Mouse (Mus musculus) thymus, adult 2 months (tissue): Measurements from ENCODE around the gene Nmur1. TPM values are rescaled to one million over a fixed set of nuclear protein-coding genes. Genes with fewer than 3 reads are reported as not detected.

Experiments used
- DNase-seq: peaks from one replicate; pipeline ENCODE4 v3.0.0; 2021
- H3K27ac ChIP-seq: fragments of 200-500 bp; 2 replicates; pipeline ENCODE4 v1.5.1; 2012; ENCODE audit warnings: low read length, control low read depth; ENCODE audit not compliant: control insufficient read depth, insufficient read depth
- H3K27me3 ChIP-seq: fragments of 200-500 bp; 2 replicates; pipeline ENCODE4 v1.6.1; 2012; ENCODE audit warnings: mild to moderate bottlenecking, low read length, moderate library complexity, mixed read lengths; ENCODE audit not compliant: control insufficient read depth, insufficient read depth
- H3K36me3 ChIP-seq: fragments of 200-500 bp; 2 replicates; pipeline ENCODE4 v1.6.1; 2012; ENCODE audit warnings: mild to moderate bottlenecking, low read length, moderate library complexity; ENCODE audit not compliant: control insufficient read depth, insufficient read depth
- H3K4me1 ChIP-seq: fragments of 200-500 bp; replicated peaks from 2 replicates; pipeline ENCODE4 v1.6.1; 2012; ENCODE audit warnings: low read length; ENCODE audit not compliant: control insufficient read depth, insufficient read depth
- H3K4me3 ChIP-seq: fragments of 200-500 bp; 2 replicates; pipeline ENCODE4 v1.5.1; 2012; ENCODE audit warnings: mild to moderate bottlenecking, low read length, control low read depth, moderate library complexity; ENCODE audit not compliant: control insufficient read depth, insufficient read depth
- CTCF ChIP-seq: fragments of 200-500 bp; IDR thresholded peaks from 2 replicates; pipeline ENCODE4 v1.5.1; 2012; ENCODE audit warnings: mild to moderate bottlenecking, control low read depth, low read length, moderate library complexity, borderline replicate concordance; ENCODE audit not compliant: control insufficient read depth, poor library complexity, insufficient read depth; ENCODE audit errors: extremely low read depth
- POLR2A ChIP-seq: fragments of 200-500 bp; IDR thresholded peaks from 2 replicates; pipeline ENCODE4 v1.6.1; 2012; ENCODE audit warnings: mild to moderate bottlenecking, low read length, control low read depth, moderate library complexity; ENCODE audit not compliant: control insufficient read depth, poor library complexity, insufficient read depth; ENCODE audit errors: extremely low read depth
- WGBS: fragments of 180-500 bp; shearing (Covaris S2); methylation state at CpG from one replicate; pipeline ENCODE4 v1.1.7; 2018; 5-methylcytosine and 5-hydroxymethylcytosine counted together
- polyA plus RNA-seq: library from polyadenylated mRNA; depleted of rRNA; stranded (reverse); fragments of >200 nt; gene quantifications from 2 replicates; pipeline ENCODE4 v1.2.3, GENCODE M21; 2012

Nmur1 gene
- polyA plus RNA-seq, 1 experiment, result 0.44 TPM

GRCm38 (mm10) chr1:86404834-86405233, 21.2 kb downstream of the Nmur1 start:
- H3K4me1 ChIP-seq, result peaks cover 8% of the 10 kb centered on the region
- no peaks in the 10 kb centered on the region for H3K36me3 ChIP-seq
- H3K27me3 ChIP-seq, result no peaks in the 10 kb centered on the region
- WGBS, result 68% methylated on average over 5 of the region's 5 CpGs
- no peak overlapping the region for H3K27ac ChIP-seq
- DNase-seq, result peak; percentile 50
- no peak overlapping the region for H3K4me3 ChIP-seq
- TF ChIP-seq CTCF (peak; percentile 71; the same call in 1 of the 2 replicates), POLR2A (no peak)

- Histone ChIP-seq H3K4me3 (no peak overlapping the region), H3K27me3 (no peaks in the 10 kb centered on the region), H3K36me3 (no peaks in the 10 kb centered on the region), H3K4me1 (peaks cover 7% of the 10 kb centered on the region), H3K27ac (no peak overlapping the region)
- DNase-seq, result no peak
- TF ChIP-seq CTCF (no peak), POLR2A (no peak)
- 58% methylated on average over 8 of the region's 8 CpGs for WGBS
These were observed 25.8 kb downstream of the Nmur1 start for GRCm38 (mm10) chr1:86400096-86400754.

GRCm38 (mm10) chr1:86399322-86399721, 26.7 kb downstream of the Nmur1 start:
- no peak overlapping the region for H3K27ac ChIP-seq
- TF ChIP-seq CTCF, result no peak
- no peak for TF ChIP-seq POLR2A
- H3K4me1 ChIP-seq, result peaks cover 14% of the 10 kb centered on the region
- no peaks in the 10 kb centered on the region for H3K36me3 ChIP-seq
- no peaks in the 10 kb centered on the region for H3K27me3 ChIP-seq
- 40% methylated on average over 3 of the region's 3 CpGs for WGBS
- no peak overlapping the region for H3K4me3 ChIP-seq
- DNase-seq, result no peak

DNA sequence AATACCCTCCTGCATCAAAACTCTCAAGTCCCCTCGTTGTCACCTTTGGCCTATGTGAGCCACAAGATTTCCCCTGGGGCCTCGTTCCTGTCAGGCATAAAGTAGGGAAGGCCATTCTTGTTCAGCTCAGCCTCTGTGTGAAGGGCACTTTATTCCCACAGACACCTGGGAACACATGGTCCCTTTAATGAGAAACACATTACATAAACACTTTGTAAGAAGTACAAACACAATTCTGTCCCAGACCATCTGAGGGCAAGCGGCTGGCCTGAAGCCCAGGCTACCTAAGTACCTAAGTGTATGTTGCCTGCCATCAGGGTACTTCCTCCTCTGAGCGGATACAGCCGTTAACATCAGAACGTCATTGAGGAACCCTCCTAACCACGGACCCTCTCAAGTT, 27.8 kb downstream of the Nmur1 start:
- H3K27ac ChIP-seq, result peak overlapping the region; percentile 17; the same call in 1 of the 2 replicates
- H3K27me3 ChIP-seq, result no peaks in the 10 kb centered on the region
- DNase-seq, result no peak
- H3K36me3 ChIP-seq, result no peaks in the 10 kb centered on the region
- no peak overlapping the region for H3K4me3 ChIP-seq
- TF ChIP-seq POLR2A (no peak), CTCF (no peak)
- H3K4me1 ChIP-seq, result peaks cover 18% of the 10 kb centered on the region
- WGBS, result 30% methylated on average over 7 of the region's 7 CpGs

GRCm38 (mm10) chr1:86397621-86398020, 28.4 kb downstream of the Nmur1 start:
- H3K27me3 ChIP-seq, result no peaks in the 10 kb centered on the region
- H3K27ac ChIP-seq, result no peak overlapping the region
- no peak overlapping the region for H3K4me3 ChIP-seq
- no peaks in the 10 kb centered on the region for H3K36me3 ChIP-seq
- WGBS, result 92% methylated on average over 8 of the region's 8 CpGs
- DNase-seq, result no peak
- peaks cover 20% of the 10 kb centered on the region for H3K4me1 ChIP-seq
- TF ChIP-seq CTCF (no peak), POLR2A (no peak)

- H3K27ac ChIP-seq, result no peak overlapping the region
- H3K27me3 ChIP-seq, result no peaks in the 10 kb centered on the region
- peaks cover 24% of the 10 kb centered on the region for H3K4me1 ChIP-seq
- no peak for TF ChIP-seq CTCF
- TF ChIP-seq POLR2A, result no peak
- no peaks in the 10 kb centered on the region for H3K36me3 ChIP-seq
- no peak for DNase-seq
- 83% methylated on average over 7 of the region's 7 CpGs for WGBS
- H3K4me3 ChIP-seq, result no peak overlapping the region
These were observed 30.1 kb downstream of the Nmur1 start for GRCm38 (mm10) chr1:86395897-86396296.
